Mouse (Mus musculus) heart, adult 2 months (tissue): ENCODE results near the gene Cpn1. TPM values are rescaled to one million over a fixed set of nuclear protein-coding genes. Genes with fewer than 3 reads are reported as not detected.

Source experiments
- DNase-seq, 2 experiments: peaks; one replicate each; pipeline ENCODE4 v3.0.0; 2021
- H3K27ac ChIP-seq: fragments of 200-600 bp; 2 replicates; pipeline ENCODE4 v1.8.1; 2022
- H3K27me3 ChIP-seq: fragments of 200-500 bp; 2 replicates; pipeline ENCODE4 v1.6.1; 2012; ENCODE audit warnings: mild to moderate bottlenecking, low read length, inconsistent platforms, mixed read lengths; ENCODE audit not compliant: control insufficient read depth, insufficient read depth
- H3K36me3 ChIP-seq: fragments of 200-500 bp; 2 replicates; pipeline ENCODE4 v1.6.1; 2012; ENCODE audit warnings: low read length, inconsistent platforms; ENCODE audit not compliant: control insufficient read depth, insufficient read depth
- H3K4me1 ChIP-seq: fragments of 200-500 bp; 2 replicates; pipeline ENCODE4 v1.6.1; 2011; ENCODE audit warnings: low read length; ENCODE audit not compliant: control insufficient read depth, insufficient read depth
- H3K4me3 ChIP-seq: fragments of 200-600 bp; 2 replicates; pipeline ENCODE4 v1.8.1; 2022
- H3K79me2 ChIP-seq: fragments of 200-500 bp; replicated peaks from 2 replicates; pipeline ENCODE4 v1.6.1; 2012; ENCODE audit warnings: mild to moderate bottlenecking, inconsistent platforms, low read length, moderate library complexity, mixed read lengths; ENCODE audit not compliant: control insufficient read depth, insufficient read depth
- H3K9ac ChIP-seq: fragments of 200-500 bp; 2 replicates; pipeline ENCODE4 v1.6.1; 2012; ENCODE audit warnings: low read depth, mild to moderate bottlenecking, control low read depth, inconsistent platforms, low read length, mixed read lengths
- CTCF ChIP-seq: fragments of 200-600 bp; IDR thresholded peaks from 2 replicates; pipeline ENCODE4 v1.8.1; 2022; ENCODE audit warnings: antibody characterized with exemption, mild to moderate bottlenecking, moderate library complexity
- EP300 ChIP-seq: fragments of 200-500 bp; IDR thresholded peaks from 2 replicates; pipeline ENCODE4 v1.6.1; 2011; ENCODE audit warnings: low read depth, low read length, control low read depth; ENCODE audit not compliant: insufficient read depth
- POLR2A ChIP-seq: fragments of 200-500 bp; IDR thresholded peaks from 2 replicates; pipeline ENCODE4 v1.6.1; 2011; ENCODE audit warnings: mild to moderate bottlenecking, low read depth, low read length, control low read depth; ENCODE audit not compliant: insufficient read depth
- WGBS: fragments of 180-500 bp; shearing (Covaris S2); methylation state at CpG from one replicate; pipeline ENCODE4 v1.1.7; 2018; 5-methylcytosine and 5-hydroxymethylcytosine counted together
- intact Hi-C: fragments of 180-260 bp; cut with DNase I; formaldehyde crosslinking; loops from one replicate; pipeline ENCODE4 v1.15.1; 2025
- polyA plus RNA-seq: library from polyadenylated mRNA; depleted of rRNA; stranded (reverse); fragments of >200 nt; gene quantifications from 2 replicates; pipeline ENCODE4 v1.2.3, GENCODE M21; 2012
- total RNA-seq, 2 experiments: library from RNA; stranded (reverse); gene quantifications; 2 replicates each; pipeline ENCODE4 v1.2.3; 2021

The Cpn1 gene
- total and polyA plus RNA-seq, 3 experiments = 0.18 to 0.31 TPM; not detected in 1

DNA sequence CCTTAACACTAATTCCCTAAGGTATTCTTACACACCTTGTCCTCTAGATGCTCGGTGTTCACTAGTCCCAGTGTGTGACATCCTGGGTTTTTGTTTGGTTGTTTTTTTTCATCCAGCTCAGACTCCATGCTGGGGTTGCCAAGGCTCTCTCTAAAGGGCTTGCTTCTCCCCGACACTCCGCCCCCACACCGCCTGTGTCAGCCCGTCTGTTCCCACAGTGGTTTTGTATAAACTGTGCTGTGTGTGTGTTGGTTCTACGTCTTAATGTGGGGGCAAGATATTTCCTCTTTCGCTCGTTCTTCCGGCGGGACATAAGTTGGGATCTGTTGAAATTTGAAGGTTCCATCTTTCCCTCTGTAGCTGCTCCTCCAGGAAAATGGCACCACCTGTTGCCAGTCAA lies 11.7 kb upstream of the Cpn1 start:
- Histone ChIP-seq H3K79me2 (no peaks in the 10 kb centered on the region), H3K4me1 (no peaks in the 10 kb centered on the region), H3K27ac (no peak overlapping the region), H3K27me3 (no peaks in the 10 kb centered on the region), H3K4me3 (no peak overlapping the region), H3K36me3 (no peaks in the 10 kb centered on the region), H3K9ac (no peak overlapping the region)
- TF ChIP-seq POLR2A = no peak
- TF ChIP-seq EP300 = no peak
- no peak for TF ChIP-seq CTCF
- intact Hi-C loops = no loop called here
- DNase-seq = no peak
- WGBS = 80% methylated on average over 10 of the region's 10 CpGs

- intact Hi-C loops = no loop called here
- no peak overlapping the region for H3K27ac ChIP-seq
- 44% methylated on average over 7 of the region's 7 CpGs for WGBS
- DNase-seq = no peak
- H3K4me3 ChIP-seq = no peak overlapping the region
- no peak for TF ChIP-seq POLR2A
- TF ChIP-seq EP300 = no peak
- TF ChIP-seq CTCF = no peak
- no peaks in the 10 kb centered on the region for H3K27me3 ChIP-seq
- H3K9ac ChIP-seq = no peak overlapping the region
- no peaks in the 10 kb centered on the region for H3K4me1 ChIP-seq
- no peaks in the 10 kb centered on the region for H3K36me3 ChIP-seq
- H3K79me2 ChIP-seq = no peaks in the 10 kb centered on the region
These were observed 9.1 kb upstream of the Cpn1 start for GRCm38 (mm10) chr19:43995427-43995826.

GRCm38 (mm10) chr19:43992464-43992863 lies 6.1 kb upstream of the Cpn1 start:
- Histone ChIP-seq H3K4me1 (no peaks in the 10 kb centered on the region), H3K79me2 (no peaks in the 10 kb centered on the region), H3K4me3 (no peak overlapping the region), H3K27me3 (no peaks in the 10 kb centered on the region; the same call in 1 of the 2 replicates), H3K36me3 (no peaks in the 10 kb centered on the region), H3K27ac (no peak overlapping the region), H3K9ac (no peak overlapping the region)
- 55% methylated on average over 4 of the region's 4 CpGs for WGBS
- DNase-seq = no peak
- intact Hi-C loops = no loop called here
- TF ChIP-seq EP300 (no peak), POLR2A (no peak), CTCF (no peak)

DNA sequence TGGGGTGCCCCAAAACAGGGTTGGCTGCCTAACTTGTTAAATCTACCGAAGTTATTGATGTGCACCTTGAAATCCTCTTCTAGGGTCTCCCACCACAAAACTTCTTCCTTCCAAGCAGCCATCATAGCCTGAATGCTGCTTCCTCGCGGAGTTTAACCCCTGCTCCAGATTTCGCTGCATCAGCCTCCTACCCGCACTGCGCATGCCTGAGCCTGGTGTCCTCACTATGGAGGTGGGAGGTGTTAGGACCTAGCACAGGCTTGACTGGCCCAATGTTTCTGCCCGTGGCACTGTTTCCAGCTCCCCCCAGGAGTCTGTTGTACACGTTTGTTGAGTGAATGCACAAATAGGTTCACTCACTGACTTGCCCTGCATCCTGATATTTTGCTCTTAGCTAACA lies 4.0 kb upstream of the Cpn1 start:
- WGBS = 79% methylated on average over 8 of the region's 8 CpGs
- no peak for DNase-seq
- Histone ChIP-seq H3K79me2 (no peaks in the 10 kb centered on the region), H3K27me3 (peaks cover 3% of the 10 kb centered on the region), H3K9ac (no peak overlapping the region), H3K4me1 (no peaks in the 10 kb centered on the region), H3K27ac (no peak overlapping the region), H3K4me3 (no peak overlapping the region), H3K36me3 (no peaks in the 10 kb centered on the region)
- TF ChIP-seq EP300 (no peak), CTCF (no peak), POLR2A (no peak)
- intact Hi-C loops = no loop called here

GRCm38 (mm10) chr19:43981992-43982391 lies 4.4 kb downstream of the Cpn1 start:
- no peak overlapping the region for H3K27ac ChIP-seq
- no peak overlapping the region for H3K9ac ChIP-seq
- no peak for TF ChIP-seq CTCF
- TF ChIP-seq POLR2A = no peak
- TF ChIP-seq EP300 = no peak
- WGBS = 63% methylated on average over 5 of the region's 5 CpGs
- intact Hi-C loops = no loop called here
- H3K4me1 ChIP-seq = no peaks in the 10 kb centered on the region
- DNase-seq = no peak
- no peaks in the 10 kb centered on the region for H3K36me3 ChIP-seq
- H3K79me2 ChIP-seq = no peaks in the 10 kb centered on the region
- H3K4me3 ChIP-seq = no peak overlapping the region
- H3K27me3 ChIP-seq = peaks cover 2% of the 10 kb centered on the region; the same call in 1 of the 2 replicates

GRCm38 (mm10) chr19:43980711-43981110 lies 5.6 kb downstream of the Cpn1 start:
- intact Hi-C loops = no loop called here
- Histone ChIP-seq H3K4me1 (no peaks in the 10 kb centered on the region), H3K9ac (no peak overlapping the region), H3K36me3 (no peaks in the 10 kb centered on the region), H3K79me2 (no peaks in the 10 kb centered on the region), H3K27me3 (no peaks in the 10 kb centered on the region), H3K27ac (no peak overlapping the region), H3K4me3 (no peak overlapping the region)
- DNase-seq = no peak
- no peak for TF ChIP-seq CTCF
- TF ChIP-seq EP300 = no peak
- WGBS = 85% methylated on average over 17 of the region's 17 CpGs
